Mouse (Mus musculus): ENCODE results near the gene Sgce. TPM values are rescaled to one million over a fixed set of nuclear protein-coding genes. Genes with fewer than 3 reads are reported as not detected.

The Sgce gene
- polyA plus RNA-seq (2017; shearing (Covaris generic)): not detected

DNA sequence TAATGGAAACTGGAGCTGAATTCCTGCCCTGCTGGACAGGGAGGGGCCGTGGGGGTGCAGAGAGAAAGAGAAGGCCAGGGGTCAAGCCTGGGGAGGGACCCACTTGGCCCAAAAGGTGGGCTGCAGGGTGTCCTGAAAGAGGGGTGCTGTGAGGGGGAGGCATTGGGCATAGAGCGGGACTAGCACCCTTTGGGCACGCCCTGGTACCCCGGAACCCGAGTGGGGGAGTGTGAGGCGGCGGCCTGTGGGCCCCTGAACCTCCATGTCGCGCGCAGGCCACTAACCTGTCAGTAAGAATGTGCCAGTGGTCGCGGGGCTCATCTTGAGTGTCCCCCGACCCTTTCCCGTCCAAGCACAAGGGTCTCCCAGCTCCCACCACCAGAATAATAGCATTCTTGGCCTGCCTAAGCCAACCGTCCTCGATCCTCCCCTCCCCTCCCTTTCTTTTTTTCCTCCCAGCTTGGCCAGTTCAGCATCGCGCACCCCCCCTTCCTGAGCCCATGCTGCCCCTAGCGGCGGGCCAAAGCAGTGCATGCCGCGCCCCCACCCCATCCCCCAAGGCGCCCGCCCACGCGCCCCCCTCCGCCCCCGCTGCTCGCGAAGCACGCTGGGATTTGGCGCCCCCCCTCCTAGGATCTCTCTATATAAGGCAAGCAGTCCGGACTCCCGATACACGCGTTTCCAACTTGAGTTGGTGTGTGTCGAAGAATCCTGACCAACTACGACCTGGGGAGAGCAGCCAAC is at the start of gene Sgce, which contains the start of gene Peg10:
Gene Sgce, minus strand, starts transcription at position 512 of the 744 bp plus-strand sequence.
Gene Peg10, plus strand, starts transcription at position 611 of the 744 bp plus-strand sequence.

Other genes with a start within 250 kb of the Sgce start
- gene Col1a2, start 242.4 kb downstream of the Sgce start, polyA plus RNA-seq (2017; shearing (Covaris generic)): not detected
- gene Casd1, start 146.4 kb downstream of the Sgce start, polyA plus RNA-seq (2017; shearing (Covaris generic)): 22.4 TPM
- not detected for gene Peg10, start 99 bp upstream of the Sgce start, polyA plus RNA-seq (2017; shearing (Covaris generic))
- 0.09 TPM for gene Ppp1r9a, start 155.7 kb upstream of the Sgce start, polyA plus RNA-seq (2017; shearing (Covaris generic))

Measured in effector memory CD4-positive, alpha-beta T cell, adult 5 months (primary cell).